Mouse (Mus musculus) forebrain, embryonic 15.5 days (tissue): ENCODE measurements around the gene Celf1. TPM values are rescaled to one million over a fixed set of nuclear protein-coding genes. Genes with fewer than 3 reads are reported as not detected.

Source experiments
- ATAC-seq: fragments of 200-750 bp; cut with Nextera tagmentation; replicated peaks from 2 replicates; pipeline ENCODE4 v1.8.0; 2017; ENCODE audit warnings: mild to moderate bottlenecking, moderate TSS enrichment, moderate library complexity
- H3K27ac ChIP-seq: fragments of 300-500 bp; sonication (generic); replicated peaks from 2 replicates; pipeline ENCODE4 v1.5.1; 2015; ENCODE audit warnings: mild to moderate bottlenecking, inconsistent platforms
- H3K27me3 ChIP-seq: fragments of 300-500 bp; sonication (generic); 2 replicates; pipeline ENCODE4 v1.6.1; 2015; ENCODE audit warnings: inconsistent platforms
- H3K36me3 ChIP-seq: fragments of 300-500 bp; sonication (generic); 2 replicates; pipeline ENCODE4 v1.6.1; 2015; ENCODE audit warnings: mild to moderate bottlenecking, inconsistent platforms
- H3K4me1 ChIP-seq: fragments of 300-500 bp; sonication (generic); 2 replicates; pipeline ENCODE4 v1.6.1; 2015; ENCODE audit warnings: inconsistent platforms
- H3K4me2 ChIP-seq: fragments of 300-500 bp; sonication (generic); replicated peaks from 2 replicates; pipeline ENCODE4 v1.6.1; 2015; ENCODE audit warnings: mild to moderate bottlenecking, inconsistent platforms
- H3K4me3 ChIP-seq: fragments of 300-500 bp; sonication (generic); 2 replicates; pipeline ENCODE4 v1.5.1; 2015; ENCODE audit warnings: mild to moderate bottlenecking, inconsistent platforms
- H3K9ac ChIP-seq: fragments of 300-500 bp; sonication (generic); replicated peaks from 2 replicates; pipeline ENCODE4 v1.6.1; 2015; ENCODE audit warnings: mild to moderate bottlenecking, inconsistent platforms
- H3K9me3 ChIP-seq: fragments of 300-500 bp; sonication (generic); 2 replicates; pipeline ENCODE4 v1.6.1; 2016; ENCODE audit warnings: inconsistent platforms
- WGBS: fragments of 180-500 bp; shearing (Covaris S2); methylation state at CpG from one replicate; pipeline ENCODE4 v1.1.7; 2015; ENCODE audit warnings: mixed read lengths; 5-methylcytosine and 5-hydroxymethylcytosine counted together
- polyA plus RNA-seq: library from polyadenylated mRNA; unstranded; fragments of >200 nt; fragmentation: Nextera tagmentation; extraction: Ambion mirVana; gene quantifications from 2 replicates; pipeline ENCODE4 v1.2.1, GENCODE M21; 2015

The Celf1 gene
- polyA plus RNA-seq, 1 experiment from 2014 or later: 136 TPM

GRCm38 (mm10) chr2:90916560-90917232, 23.5 kb upstream of the Celf1 start:
- Histone ChIP-seq H3K4me3 (peak overlapping the region; percentile 55), H3K4me1 (peaks cover 37% of the 10 kb centered on the region), H3K9ac (peak overlapping the region; percentile 81), H3K27me3 (no peaks in the 10 kb centered on the region), H3K27ac (peak overlapping the region; percentile 87), H3K9me3 (no peaks in the 10 kb centered on the region), H3K4me2 (peak overlapping the region; percentile 90), H3K36me3 (peaks cover 18% of the 10 kb centered on the region)
- 22% methylated on average over 7 of the region's 7 CpGs for WGBS
- peak; percentile 12; the same call in 1 of the 2 replicates for ATAC-seq

GRCm38 (mm10) chr2:90917233-90917998, 22.8 kb upstream of the Celf1 start:
- Histone ChIP-seq H3K36me3 (peaks cover 15% of the 10 kb centered on the region), H3K9me3 (no peaks in the 10 kb centered on the region), H3K4me3 (peak overlapping the region; percentile 55), H3K9ac (peak overlapping the region; percentile 81), H3K27me3 (no peaks in the 10 kb centered on the region), H3K4me1 (peaks cover 37% of the 10 kb centered on the region), H3K27ac (peak overlapping the region; percentile 87), H3K4me2 (peak overlapping the region; percentile 90)
- WGBS: under 1% methylated on average over 72 of the region's 73 CpGs
- ATAC-seq: peak; percentile 86

- Histone ChIP-seq H3K9ac (peak overlapping the region; percentile 81), H3K9me3 (no peaks in the 10 kb centered on the region), H3K4me2 (peak overlapping the region; percentile 90), H3K27ac (peak overlapping the region; percentile 87), H3K4me3 (peak overlapping the region; percentile 55), H3K4me1 (peaks cover 37% of the 10 kb centered on the region), H3K36me3 (peaks cover 9% of the 10 kb centered on the region), H3K27me3 (no peaks in the 10 kb centered on the region)
- WGBS: 10% methylated on average over 16 of the region's 16 CpGs
- ATAC-seq: peak; percentile 53
Measured at GRCm38 (mm10) chr2:90917999-90918698, 22.0 kb upstream of the Celf1 start.

GRCm38 (mm10) chr2:90921178-90921577, 19.0 kb upstream of the Celf1 start:
- no peak for ATAC-seq
- Histone ChIP-seq H3K4me3 (no peak overlapping the region), H3K4me1 (peaks cover 20% of the 10 kb centered on the region), H3K9me3 (no peaks in the 10 kb centered on the region), H3K4me2 (no peak overlapping the region), H3K27me3 (no peaks in the 10 kb centered on the region), H3K36me3 (no peaks in the 10 kb centered on the region), H3K27ac (no peak overlapping the region), H3K9ac (no peak overlapping the region)
- 94% methylated on average over 1 of the region's 1 CpGs for WGBS

- no peak overlapping the region for H3K4me2 ChIP-seq
- H3K9me3 ChIP-seq: no peaks in the 10 kb centered on the region
- no peak overlapping the region for H3K9ac ChIP-seq
- no peak overlapping the region for H3K4me3 ChIP-seq
- no peaks in the 10 kb centered on the region for H3K36me3 ChIP-seq
- ATAC-seq: no peak
- no peaks in the 10 kb centered on the region for H3K27me3 ChIP-seq
- peaks cover 9% of the 10 kb centered on the region; the same call in 1 of the 2 replicates for H3K4me1 ChIP-seq
- 93% methylated on average over 2 of the region's 2 CpGs for WGBS
- no peak overlapping the region for H3K27ac ChIP-seq
Measured at GRCm38 (mm10) chr2:90922636-90923035, 17.5 kb upstream of the Celf1 start.

- H3K9ac ChIP-seq: no peak overlapping the region
- no peaks in the 10 kb centered on the region for H3K36me3 ChIP-seq
- no peak overlapping the region for H3K27ac ChIP-seq
- 87% methylated on average over 13 of the region's 13 CpGs for WGBS
- H3K9me3 ChIP-seq: no peaks in the 10 kb centered on the region
- no peak overlapping the region for H3K4me2 ChIP-seq
- no peak overlapping the region for H3K4me3 ChIP-seq
- H3K4me1 ChIP-seq: no peaks in the 10 kb centered on the region
- H3K27me3 ChIP-seq: no peaks in the 10 kb centered on the region
- no peak for ATAC-seq
Measured at GRCm38 (mm10) chr2:90928566-90928965, 11.6 kb upstream of the Celf1 start.

- ATAC-seq: no peak
- Histone ChIP-seq H3K27me3 (no peaks in the 10 kb centered on the region), H3K9me3 (no peaks in the 10 kb centered on the region), H3K9ac (no peak overlapping the region), H3K4me2 (no peak overlapping the region), H3K4me1 (no peaks in the 10 kb centered on the region), H3K36me3 (no peaks in the 10 kb centered on the region), H3K27ac (no peak overlapping the region), H3K4me3 (no peak overlapping the region)
- WGBS: 89% methylated on average over 8 of the region's 8 CpGs
Measured at GRCm38 (mm10) chr2:90931829-90932228, 8.4 kb upstream of the Celf1 start.

GRCm38 (mm10) chr2:90932273-90932672, 7.9 kb upstream of the Celf1 start:
- H3K9me3 ChIP-seq: no peaks in the 10 kb centered on the region
- H3K27me3 ChIP-seq: no peaks in the 10 kb centered on the region
- 86% methylated on average over 2 of the region's 2 CpGs for WGBS
- no peak overlapping the region for H3K4me3 ChIP-seq
- no peak overlapping the region for H3K27ac ChIP-seq
- H3K4me1 ChIP-seq: no peaks in the 10 kb centered on the region
- H3K9ac ChIP-seq: no peak overlapping the region
- no peaks in the 10 kb centered on the region for H3K36me3 ChIP-seq
- H3K4me2 ChIP-seq: no peak overlapping the region
- no peak for ATAC-seq

GRCm38 (mm10) chr2:90938362-90938761, 1.8 kb upstream of the Celf1 start:
- 77% methylated on average over 3 of the region's 3 CpGs for WGBS
- no peak overlapping the region for H3K9ac ChIP-seq

GRCm38 (mm10) chr2:90939750-90940149, 432 bp upstream of the Celf1 start:
- ATAC-seq: peak; percentile 47
- Histone ChIP-seq H3K4me1 (peaks cover 28% of the 10 kb centered on the region), H3K9ac (peak overlapping the region; percentile 54), H3K27ac (peak overlapping the region; percentile 90), H3K4me3 (peak overlapping the region; percentile 78), H3K9me3 (no peaks in the 10 kb centered on the region), H3K36me3 (no peaks in the 10 kb centered on the region), H3K4me2 (peak overlapping the region; percentile 52), H3K27me3 (no peaks in the 10 kb centered on the region)
- WGBS: 49% methylated on average over 8 of the region's 8 CpGs

More at GRCm38 (mm10) chr2:90938362-90938761, 1.8 kb upstream of the Celf1 start:
- Histone ChIP-seq H3K4me1 (peaks cover 21% of the 10 kb centered on the region), H3K9me3 (no peaks in the 10 kb centered on the region), H3K4me2 (no peak overlapping the region), H3K4me3 (no peak overlapping the region), H3K36me3 (no peaks in the 10 kb centered on the region), H3K27me3 (no peaks in the 10 kb centered on the region), H3K27ac (no peak overlapping the region)
- no peak for ATAC-seq

- H3K4me2 ChIP-seq: peak overlapping the region; percentile 52
- H3K9me3 ChIP-seq: no peaks in the 10 kb centered on the region
- 30% methylated on average over 2 of the region's 2 CpGs for WGBS
- H3K4me3 ChIP-seq: peak overlapping the region; percentile 78
- 0 out of 2 replicates have a peak overlapping the region, but pooled peaks have one; percentile 92 for H3K9ac ChIP-seq
- no peaks in the 10 kb centered on the region for H3K36me3 ChIP-seq
- no peaks in the 10 kb centered on the region for H3K27me3 ChIP-seq
- ATAC-seq: no peak
- H3K27ac ChIP-seq: no peak overlapping the region
- H3K4me1 ChIP-seq: peaks cover 28% of the 10 kb centered on the region
Measured at GRCm38 (mm10) chr2:90941744-90942143, 1.6 kb downstream of the Celf1 start.

- WGBS: 92% methylated on average over 5 of the region's 5 CpGs
- Histone ChIP-seq H3K9ac (no peak overlapping the region), H3K27me3 (no peaks in the 10 kb centered on the region), H3K4me1 (peaks cover 10% of the 10 kb centered on the region), H3K4me3 (no peak overlapping the region), H3K27ac (no peak overlapping the region), H3K9me3 (no peaks in the 10 kb centered on the region), H3K4me2 (no peak overlapping the region), H3K36me3 (no peaks in the 10 kb centered on the region)
- no peak for ATAC-seq
Measured at GRCm38 (mm10) chr2:90950149-90950548, 10.0 kb downstream of the Celf1 start.
